Mouse (Mus musculus) embryo, embryonic 11.5 days (tissue): ENCODE measurements around the gene Mkrn2.
"Not testable (repeated sequence)": the region's sequence is repeated elsewhere in the genome, so short reads cannot be mapped to it uniquely, and the experiment has no call there.

Experiments
- DNase-seq: peaks from one replicate; pipeline ENCODE4 v3.0.0-alpha.2; 2012; ENCODE audit warnings: low read depth, low spot score

The Mkrn2 gene

DNA sequence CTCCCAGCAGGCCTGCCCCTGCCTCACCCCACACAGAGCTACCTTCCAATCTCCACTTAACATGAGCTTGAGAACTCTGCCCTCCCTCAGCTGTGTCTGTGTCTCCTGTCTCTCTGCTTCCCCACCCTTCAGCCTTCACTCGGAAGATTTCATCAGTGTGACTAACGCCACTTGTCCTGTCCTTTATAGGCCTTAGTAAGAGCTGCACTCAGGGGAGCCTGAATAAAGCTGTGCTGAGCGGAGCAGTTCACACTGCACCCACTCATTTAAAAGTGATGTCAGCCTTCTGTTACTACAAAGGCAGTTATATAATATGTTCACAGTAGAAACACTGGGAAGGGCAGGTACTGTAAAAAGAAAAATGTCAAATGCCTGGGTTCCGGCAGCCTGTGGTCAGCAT lies 5.7 kb downstream of the Mkrn2 start:
- DNase-seq = no peak

DNA sequence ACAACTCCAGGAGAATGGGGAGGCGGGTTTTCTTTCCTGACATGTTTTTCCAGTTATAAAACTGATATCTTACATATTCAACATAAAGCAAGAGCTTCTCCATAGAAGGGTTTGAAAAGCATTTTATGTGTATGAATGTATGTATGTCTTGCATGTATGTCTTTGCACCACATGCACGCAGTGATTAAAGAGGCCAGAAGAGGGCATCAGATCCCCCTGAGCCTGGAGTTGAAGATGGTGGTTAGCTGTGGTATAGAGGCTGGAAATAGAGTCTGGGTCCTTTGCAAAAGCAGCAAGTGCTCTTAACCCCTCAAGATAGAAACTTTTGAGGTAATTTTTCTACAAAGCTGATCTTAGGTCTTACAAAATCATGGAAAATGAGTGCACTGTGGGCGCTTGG lies 7.4 kb downstream of the Mkrn2 start:
- no peak for DNase-seq

DNA sequence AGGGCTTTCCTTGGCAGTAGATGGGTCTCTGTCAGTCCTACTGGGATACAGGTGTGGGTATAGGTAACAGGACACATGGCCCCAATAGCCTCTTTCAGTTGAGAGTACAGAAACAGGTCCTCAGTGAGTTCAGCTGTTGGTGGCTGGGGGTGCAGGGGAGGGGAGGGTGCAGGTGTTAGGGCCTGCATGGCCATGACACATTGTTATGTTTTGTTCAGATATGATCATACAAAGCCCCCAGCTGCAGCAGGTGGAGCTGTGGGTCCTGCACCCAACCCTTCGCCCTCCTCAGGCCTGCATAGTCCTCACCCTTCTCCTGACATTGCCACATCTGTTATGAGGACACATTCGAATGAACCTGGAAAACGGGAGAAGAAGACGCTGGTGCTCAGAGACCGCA lies 8.6 kb downstream of the Mkrn2 start:
- no peak for DNase-seq

DNA sequence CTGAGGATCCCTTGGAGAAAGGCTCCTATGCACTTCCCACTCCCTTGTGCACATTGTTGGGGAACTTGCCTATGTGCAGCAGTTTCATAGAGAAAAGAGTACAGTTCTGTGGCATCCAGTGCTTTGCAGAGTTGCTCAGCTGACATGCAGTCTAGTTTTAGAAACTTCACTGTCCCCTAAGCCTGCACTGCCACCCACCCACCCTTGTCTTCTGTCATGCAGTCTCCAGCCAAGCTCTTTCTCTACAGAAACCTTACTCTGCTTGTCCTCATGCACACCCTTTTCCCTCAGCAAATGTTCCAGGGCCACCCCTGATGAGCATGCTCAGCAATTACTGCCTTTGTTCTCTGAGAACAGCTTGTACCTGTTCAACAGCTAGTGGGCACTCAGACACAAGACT lies 12.1 kb downstream of the Mkrn2 start:
- DNase-seq = no peak

DNA sequence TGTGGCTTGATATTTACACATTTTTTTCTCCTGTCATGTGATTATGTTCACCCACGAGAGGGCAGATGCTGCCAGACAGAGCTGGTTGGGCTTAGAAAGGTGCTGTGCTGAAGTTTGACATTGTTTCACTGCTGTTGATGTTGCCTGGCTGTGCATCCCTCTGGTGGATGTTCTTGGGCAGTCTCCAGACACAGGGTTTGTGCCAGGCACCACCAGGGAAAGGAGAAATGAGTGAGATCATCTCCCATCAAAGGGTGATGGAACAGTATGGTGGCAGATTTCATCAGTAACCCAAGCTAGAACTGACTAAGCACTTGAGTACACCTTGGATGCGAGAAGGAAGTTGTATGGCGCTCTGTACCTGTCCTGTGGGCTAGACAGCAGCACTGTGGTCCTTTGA lies 14.3 kb downstream of the Mkrn2 start:
- no peak for DNase-seq

DNA sequence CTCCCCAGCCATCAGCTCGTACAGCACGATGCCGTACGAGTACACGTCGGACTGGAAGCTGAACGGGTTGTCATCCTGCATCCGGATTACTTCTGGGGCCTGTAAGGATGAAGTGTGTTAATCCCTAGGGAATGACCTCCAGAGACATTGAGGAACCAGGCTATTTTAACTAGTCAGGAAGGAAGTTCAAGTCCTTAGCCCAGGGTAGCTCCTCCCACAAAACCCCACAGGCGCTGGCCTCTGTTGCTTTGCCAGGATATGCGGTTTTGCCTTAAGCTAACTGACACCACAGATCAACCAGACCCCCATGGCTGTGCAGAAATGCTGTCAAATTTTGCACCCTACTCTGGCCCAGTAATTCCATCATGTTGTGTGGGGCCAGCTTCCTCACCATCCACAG lies 18.1 kb downstream of the Mkrn2 start:
- no peak for DNase-seq

DNA sequence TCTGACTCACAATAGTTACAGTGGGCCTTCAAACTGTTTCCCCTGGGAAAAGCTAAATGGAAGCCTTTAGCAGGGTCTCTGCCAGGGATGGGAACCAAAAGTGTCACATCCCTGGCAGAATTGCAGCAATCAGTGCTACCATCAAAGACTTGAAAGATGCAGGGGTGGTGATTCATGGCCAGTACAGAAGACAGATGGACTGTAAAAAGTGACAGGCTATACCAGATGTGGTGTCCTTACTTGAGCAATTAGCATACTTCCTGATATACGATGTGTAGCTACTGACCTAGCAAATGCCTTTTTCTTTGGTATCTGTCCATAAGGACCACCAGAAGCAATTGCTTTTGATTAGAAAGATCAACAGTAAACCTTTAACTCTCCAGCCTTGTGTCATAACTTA lies 19.2 kb downstream of the Mkrn2 start:
- DNase-seq = no peak

DNA sequence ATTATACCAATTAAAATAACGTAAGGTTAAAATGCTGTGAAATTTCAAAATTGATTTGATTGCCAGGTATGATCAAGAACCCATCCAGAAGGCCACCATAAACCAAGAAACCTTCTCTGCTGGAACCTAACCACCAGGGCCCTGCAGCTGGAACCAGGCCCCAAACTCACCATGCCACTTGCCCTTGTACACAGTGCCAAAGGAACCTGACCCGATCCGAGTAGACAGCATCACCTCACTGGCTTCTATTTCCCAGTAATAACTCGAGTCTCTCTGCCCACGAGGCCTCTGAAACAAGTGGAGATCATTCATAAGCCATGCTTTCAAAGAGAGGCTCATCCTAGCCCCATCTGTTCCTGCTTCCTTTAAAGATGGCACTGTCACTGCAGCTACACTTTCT lies 24.4 kb downstream of the Mkrn2 start:
- no peak for DNase-seq

DNA sequence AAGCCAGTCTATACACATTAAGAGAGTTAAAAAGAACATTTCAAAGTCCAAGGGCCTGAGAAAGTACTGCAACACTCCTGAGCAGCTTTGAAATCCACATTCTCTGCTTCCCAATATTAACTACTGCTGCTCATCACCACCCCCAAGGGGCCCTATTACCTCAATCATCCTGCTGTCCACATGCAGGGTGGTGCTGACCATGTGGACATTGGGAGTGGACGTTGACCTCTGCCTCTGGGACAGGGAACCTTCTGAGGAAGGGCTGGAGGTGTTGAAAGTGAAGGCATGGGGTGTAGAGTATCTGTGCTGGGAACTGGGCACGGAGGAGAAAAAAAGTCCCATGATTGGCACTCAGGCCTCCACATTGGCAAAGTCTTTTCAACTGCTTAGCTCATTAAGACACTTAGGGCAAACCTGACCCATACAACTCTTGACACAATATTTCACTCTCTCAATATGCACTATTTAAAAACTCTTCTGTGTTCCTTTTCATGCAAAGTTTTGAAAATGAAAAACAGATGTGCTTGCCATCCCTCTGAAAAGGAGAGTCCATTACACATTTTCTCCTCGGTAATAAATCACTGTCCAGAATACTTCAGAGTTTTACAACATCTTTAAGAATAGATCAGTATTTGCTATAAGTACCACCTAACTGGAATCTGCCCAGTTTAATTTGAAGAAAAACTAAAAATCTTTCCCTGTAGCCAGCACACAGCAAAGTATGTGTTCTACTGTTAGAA lies 29.5 kb downstream of the Mkrn2 start:
- DNase-seq = no peak

DNA sequence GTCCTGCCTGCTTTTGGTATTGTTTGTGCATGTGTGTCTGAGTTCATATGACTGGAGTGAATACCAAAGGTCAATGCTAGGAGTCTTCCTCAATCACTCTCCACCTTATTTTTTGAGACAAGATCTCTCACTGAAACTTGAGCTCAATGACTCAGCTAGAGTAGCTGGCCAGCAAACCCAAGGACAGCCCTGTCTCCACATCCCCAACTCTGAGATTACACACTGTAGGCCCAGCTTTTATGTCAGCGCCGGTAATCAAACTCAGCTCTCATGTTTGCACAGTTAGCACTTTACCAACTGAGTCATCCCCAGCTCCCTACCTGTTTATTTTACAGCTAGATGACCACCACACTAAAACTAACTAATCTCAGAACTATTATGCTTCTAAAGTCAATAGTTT lies 32.3 kb downstream of the Mkrn2 start:
- DNase-seq = no peak

DNA sequence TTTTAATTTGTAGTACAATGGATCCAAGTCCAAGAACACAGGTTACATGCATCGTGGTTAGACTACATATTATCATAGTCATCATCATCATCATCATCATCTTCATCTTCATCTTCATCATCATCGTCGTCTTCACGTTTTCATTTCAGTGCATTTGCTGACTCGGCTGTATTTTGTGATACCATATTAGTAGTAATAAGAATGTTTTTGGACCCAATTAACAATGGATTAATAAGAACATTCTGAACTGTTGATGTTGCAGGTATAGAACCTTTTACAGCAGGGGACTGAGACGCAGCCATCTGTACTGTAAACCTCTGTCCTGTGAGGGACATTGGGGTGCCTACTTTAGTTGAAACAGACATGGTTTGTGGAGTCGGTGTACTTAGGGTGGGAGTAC lies 36.5 kb downstream of the Mkrn2 start:
- DNase-seq = not testable (repeated sequence)

DNA sequence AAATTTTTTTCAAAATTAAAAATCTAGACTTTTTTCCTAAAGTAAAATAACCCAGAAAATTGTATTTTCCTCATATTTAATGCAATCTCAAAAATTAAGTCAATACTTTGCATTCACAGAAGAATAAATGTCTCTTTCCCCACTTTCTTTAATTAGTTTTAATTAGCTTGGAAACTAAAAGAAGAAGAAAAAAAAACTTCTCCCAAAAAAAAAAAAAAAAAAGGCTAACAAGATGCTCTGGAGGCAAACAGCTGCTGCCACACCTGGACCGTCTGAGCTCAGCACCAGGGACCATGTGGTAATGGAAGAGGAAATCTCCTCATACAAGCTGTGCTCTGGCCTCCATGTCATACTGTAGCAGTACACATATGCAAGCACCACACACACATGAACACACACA lies 41.6 kb downstream of the Mkrn2 start:
- no peak for DNase-seq

DNA sequence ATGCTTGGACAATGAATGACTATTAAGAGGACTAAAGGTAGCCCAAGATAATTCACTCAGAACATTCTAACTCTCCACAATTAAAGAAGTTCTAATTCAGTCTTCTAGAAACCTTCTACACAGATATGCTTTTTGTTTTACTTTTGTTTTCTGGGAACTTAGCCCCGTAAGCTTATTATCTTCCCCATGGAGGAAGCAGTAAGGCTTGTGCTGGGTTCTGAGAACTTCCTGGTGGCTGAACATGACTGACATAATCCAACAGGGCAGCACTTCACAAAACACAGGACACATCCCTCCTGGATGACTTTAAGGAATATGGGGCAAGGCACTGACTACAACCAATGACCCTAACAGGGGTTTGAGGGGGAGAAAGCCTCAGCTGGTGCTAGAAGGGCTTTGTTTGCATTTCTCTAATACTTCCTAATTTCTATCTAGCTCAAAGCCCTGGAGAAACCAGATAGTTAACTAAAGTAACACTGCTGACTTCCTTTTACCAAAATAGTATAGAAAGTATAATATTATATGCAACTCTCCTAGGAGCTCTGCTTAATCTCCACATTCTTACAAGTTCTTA lies 48.2 kb downstream of the Mkrn2 start:
- DNase-seq = no peak

DNA sequence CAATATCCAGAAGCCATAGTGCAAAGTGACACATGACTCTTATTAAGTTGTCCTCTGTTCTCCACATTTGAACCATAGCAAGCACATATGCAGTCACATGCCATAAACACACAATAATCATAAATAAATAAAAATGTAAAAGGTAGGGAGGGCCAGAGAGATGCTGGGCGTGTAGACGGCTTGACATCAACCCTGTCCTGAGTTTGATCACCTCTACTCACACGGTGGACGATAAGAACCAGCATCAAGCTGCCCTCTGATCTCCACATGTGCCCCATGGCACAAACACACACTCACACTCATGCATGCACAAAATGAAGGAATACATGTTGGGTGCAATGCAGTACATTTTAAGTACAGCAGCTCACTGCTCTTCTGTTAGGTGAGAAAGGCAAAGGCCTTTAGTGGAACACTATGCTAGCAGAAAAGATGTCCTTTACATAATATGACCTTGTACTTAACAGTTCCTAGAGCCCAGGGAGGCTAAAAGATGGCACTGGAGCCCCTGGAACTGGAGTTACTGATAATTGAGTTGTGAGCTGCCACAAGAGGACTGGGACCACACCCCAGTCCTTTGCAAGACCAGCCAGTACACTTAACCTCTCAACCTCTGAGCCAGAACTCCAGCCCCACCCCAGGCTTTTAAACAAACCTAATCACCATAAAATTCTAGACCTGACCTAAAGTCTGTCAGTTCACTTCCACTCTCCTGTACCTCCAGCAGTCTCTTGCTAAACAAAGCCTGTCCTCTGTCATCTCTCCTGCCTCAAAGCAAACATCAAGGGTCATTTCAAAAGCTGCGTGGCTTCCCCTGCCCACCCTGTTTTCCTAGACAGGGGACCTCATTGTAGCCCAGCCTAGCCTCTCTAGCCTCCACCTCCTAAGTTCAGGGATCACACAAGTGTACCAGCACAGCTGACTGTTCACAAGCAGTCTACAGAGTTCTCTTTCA lies 49.0 kb downstream of the Mkrn2 start:
- DNase-seq = no peak

DNA sequence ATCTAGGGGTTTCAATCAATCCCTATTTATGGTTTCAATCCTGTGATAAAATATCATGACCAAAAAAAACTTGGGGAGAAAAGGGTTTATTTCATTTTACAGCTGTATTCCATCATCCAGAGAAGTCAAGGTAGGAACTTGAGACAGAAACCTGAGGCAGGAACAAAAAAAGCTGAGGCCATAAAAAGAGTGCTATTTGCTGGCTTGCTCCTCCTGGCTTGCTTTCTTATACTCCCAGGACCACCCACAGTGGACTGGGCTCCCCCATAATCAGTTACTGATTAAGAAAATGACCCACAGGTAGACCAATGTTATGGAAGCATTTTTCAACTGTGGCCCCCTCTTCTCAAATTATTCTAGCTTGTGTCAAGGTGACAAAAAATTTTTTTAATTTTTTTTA lies 50.0 kb downstream of the Mkrn2 start:
- DNase-seq = no peak

DNA sequence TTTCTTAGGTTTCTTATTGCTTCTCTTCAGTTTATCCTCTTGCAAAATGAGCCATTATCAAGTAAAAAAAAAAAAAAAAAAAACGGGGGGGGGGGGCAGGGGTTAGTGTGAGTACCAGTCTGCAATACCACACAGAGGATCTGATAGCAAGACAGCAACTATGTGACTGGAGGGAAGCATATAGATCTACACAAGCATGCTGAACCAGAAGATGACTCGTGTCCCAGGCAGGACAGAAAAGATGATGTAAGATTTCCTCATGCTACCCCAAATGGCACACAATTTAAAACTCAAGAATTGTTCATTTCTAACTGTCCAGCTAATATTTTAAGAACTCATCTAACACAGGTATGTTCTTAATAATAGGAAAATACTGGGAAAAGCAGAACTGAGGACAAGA lies 52.2 kb downstream of the Mkrn2 start:
- DNase-seq = no peak

DNA sequence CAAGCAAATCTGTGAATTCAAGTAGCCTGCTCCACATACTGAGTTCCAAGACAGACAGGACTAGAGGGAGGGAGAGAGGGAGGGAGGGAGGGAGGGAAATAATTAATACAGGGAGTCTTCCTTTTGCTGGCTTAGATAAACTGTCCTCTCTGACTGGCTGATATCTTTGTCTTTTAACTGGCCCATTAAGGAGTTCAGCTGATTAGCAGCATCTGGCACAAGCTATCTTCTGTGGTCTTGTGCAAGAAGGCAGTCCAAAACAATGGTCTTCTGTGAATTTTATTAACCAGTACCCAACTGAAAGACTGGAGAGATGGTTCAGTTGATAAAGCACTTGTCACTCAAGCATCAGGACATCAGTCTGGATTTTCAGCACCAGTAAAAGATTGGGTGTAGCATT lies 57.1 kb downstream of the Mkrn2 start:
- DNase-seq = no peak

DNA sequence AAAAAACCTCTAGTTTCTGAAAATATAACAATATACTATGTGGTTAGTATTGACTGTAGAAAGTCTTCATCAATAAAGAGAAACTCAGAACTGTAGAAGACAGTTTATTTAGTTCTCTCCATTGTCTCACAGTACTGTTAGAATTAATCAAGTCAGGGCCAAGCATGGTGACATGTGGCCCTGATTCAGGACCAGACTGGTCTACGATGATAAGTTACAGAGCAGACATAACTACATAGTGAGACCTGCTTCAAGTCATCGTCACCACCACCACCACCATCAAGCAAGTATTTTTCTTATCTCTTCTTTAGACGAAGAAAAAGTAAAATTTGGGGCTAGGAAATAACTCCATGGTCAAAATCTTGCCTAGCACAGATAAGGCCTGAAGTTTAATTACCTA lies 62.6 kb downstream of the Mkrn2 start:
- DNase-seq = no peak

DNA sequence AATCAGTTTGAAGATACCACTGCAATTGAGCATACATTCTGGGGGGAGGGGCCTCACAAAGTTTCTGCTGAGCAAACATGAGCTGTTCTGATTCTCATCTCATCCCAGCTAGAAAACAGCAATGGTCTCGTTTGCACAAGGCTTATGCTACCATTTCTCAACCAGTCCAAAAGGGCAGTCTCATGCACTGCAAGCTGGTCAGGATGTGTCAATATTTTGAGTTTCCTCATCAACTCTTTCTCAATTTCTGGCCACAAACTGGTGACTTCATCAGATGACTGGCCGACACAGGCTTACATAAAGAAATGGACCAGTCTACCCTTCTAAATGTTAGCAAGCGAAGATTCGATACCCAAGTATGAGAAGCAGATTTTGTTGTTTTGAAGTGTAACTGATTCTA lies 64.9 kb downstream of the Mkrn2 start:
- DNase-seq = no peak
